Mouse (Mus musculus) midbrain, embryonic 16.5 days (tissue): ENCODE results near the gene Cacna1b. TPM values are rescaled to one million over a fixed set of nuclear protein-coding genes. Genes with fewer than 3 reads are reported as not detected.

Experiments used
- ATAC-seq: fragments of 200-750 bp; cut with Nextera tagmentation; 2 replicates; pipeline ENCODE4 v1.8.0; 2017; ENCODE audit warnings: moderate TSS enrichment
- H3K27ac ChIP-seq: fragments of 300-500 bp; sonication (generic); 2 replicates; pipeline ENCODE4 v1.5.1; 2014; ENCODE audit warnings: mild to moderate bottlenecking, low read length, mixed read lengths
- H3K27me3 ChIP-seq: fragments of 300-500 bp; sonication (generic); 2 replicates; pipeline ENCODE4 v1.6.1; 2014; ENCODE audit warnings: low read depth, low read length, mixed read lengths; ENCODE audit not compliant: control insufficient read depth, insufficient read depth
- H3K36me3 ChIP-seq: fragments of 300-500 bp; sonication (generic); 2 replicates; pipeline ENCODE4 v1.6.1; 2014; ENCODE audit warnings: mild to moderate bottlenecking, low read length, moderate library complexity, mixed read lengths; ENCODE audit not compliant: control insufficient read depth, insufficient read depth
- H3K4me1 ChIP-seq: fragments of 300-500 bp; sonication (generic); 2 replicates; pipeline ENCODE4 v1.6.1; 2014; ENCODE audit warnings: mild to moderate bottlenecking, low read length, mixed read lengths; ENCODE audit not compliant: control insufficient read depth, insufficient read depth
- H3K4me2 ChIP-seq: fragments of 300-500 bp; sonication (generic); 2 replicates; pipeline ENCODE4 v1.6.1; 2014; ENCODE audit warnings: mild to moderate bottlenecking, low read length, mixed read lengths
- H3K4me3 ChIP-seq: fragments of 300-500 bp; sonication (generic); 2 replicates; pipeline ENCODE4 v1.5.1; 2014; ENCODE audit warnings: low read depth, mild to moderate bottlenecking, low read length, moderate library complexity, mixed read lengths
- H3K9ac ChIP-seq: fragments of 300-500 bp; sonication (generic); 2 replicates; pipeline ENCODE4 v1.6.1; 2014; ENCODE audit warnings: low read depth, low read length, mixed read lengths
- H3K9me3 ChIP-seq: fragments of 300-500 bp; sonication (generic); replicated peaks from 2 replicates; pipeline ENCODE4 v1.6.1; 2014; ENCODE audit warnings: mild to moderate bottlenecking, low read length, mixed read lengths; ENCODE audit not compliant: control insufficient read depth, poor library complexity, severe bottlenecking
- WGBS: fragments of 180-500 bp; shearing (Covaris S2); extraction: QIAGEN DNeasy Blood & Tissue Kit; methylation state at CpG from one replicate; pipeline ENCODE4 v1.1.7; 2014; 5-methylcytosine and 5-hydroxymethylcytosine counted together
- polyA plus RNA-seq: library from polyadenylated mRNA; unstranded; fragments of >200 nt; fragmentation: Nextera tagmentation; extraction: Ambion mirVana; gene quantifications from 2 replicates; pipeline ENCODE4 v1.2.1, GENCODE M21; 2015

Cacna1b gene
- polyA plus RNA-seq, 1 experiment from 2014 or later = 15.1 TPM

DNA sequence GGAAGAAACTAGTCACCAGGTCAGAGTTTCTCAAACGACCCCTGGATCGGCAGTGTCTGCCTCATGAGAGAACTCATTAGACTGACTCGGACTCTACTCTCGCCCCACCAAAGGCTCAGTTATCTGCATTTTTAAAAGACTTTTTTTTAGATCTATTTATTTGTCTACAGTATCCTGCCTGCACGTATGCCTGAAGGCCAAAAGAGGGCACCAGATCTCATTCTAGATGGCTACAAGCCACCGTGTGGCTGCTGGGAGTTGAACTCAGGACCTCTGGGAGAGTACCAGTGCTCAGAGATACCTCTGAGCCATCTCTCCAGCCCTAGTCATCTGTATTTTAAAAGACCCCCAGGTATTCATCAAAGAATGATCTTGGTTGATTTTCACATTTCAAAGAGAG, 201.0 kb downstream of the Cacna1b start:
- no peaks in the 10 kb centered on the region for H3K9me3 ChIP-seq
- no peaks in the 10 kb centered on the region for H3K4me1 ChIP-seq
- no peak overlapping the region for H3K27ac ChIP-seq
- no peak overlapping the region for H3K4me3 ChIP-seq
- H3K9ac ChIP-seq = no peak overlapping the region
- H3K27me3 ChIP-seq = no peaks in the 10 kb centered on the region
- H3K36me3 ChIP-seq = no peaks in the 10 kb centered on the region
- 89% methylated on average over 6 of the region's 6 CpGs for WGBS
- H3K4me2 ChIP-seq = no peak overlapping the region
- no peak for ATAC-seq

DNA sequence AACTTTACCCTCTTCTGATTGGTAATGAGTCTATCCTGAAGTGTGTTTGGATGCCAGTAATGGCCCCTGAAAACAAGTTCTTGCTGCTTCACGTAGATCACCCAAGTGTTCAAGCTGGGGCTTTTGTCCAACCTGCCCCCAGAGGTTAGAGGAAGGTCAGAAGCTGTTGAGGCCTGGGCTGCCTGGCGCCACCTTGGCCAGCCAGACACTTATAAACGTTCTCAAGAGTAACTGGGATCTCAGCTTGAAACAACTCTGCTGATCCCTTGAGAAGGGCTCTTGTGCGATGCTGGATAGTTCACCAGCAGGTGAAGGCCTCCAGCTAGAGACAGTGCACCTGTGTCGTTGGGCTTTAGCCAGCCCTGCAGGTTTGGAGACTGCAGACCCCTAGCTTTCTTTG, 202.8 kb downstream of the Cacna1b start:
- Histone ChIP-seq H3K4me3 (no peak overlapping the region), H3K4me2 (no peak overlapping the region), H3K9me3 (no peaks in the 10 kb centered on the region), H3K27me3 (no peaks in the 10 kb centered on the region), H3K9ac (no peak overlapping the region), H3K36me3 (no peaks in the 10 kb centered on the region), H3K4me1 (no peaks in the 10 kb centered on the region), H3K27ac (no peak overlapping the region)
- 71% methylated on average over 5 of the region's 5 CpGs for WGBS
- no peak for ATAC-seq

DNA sequence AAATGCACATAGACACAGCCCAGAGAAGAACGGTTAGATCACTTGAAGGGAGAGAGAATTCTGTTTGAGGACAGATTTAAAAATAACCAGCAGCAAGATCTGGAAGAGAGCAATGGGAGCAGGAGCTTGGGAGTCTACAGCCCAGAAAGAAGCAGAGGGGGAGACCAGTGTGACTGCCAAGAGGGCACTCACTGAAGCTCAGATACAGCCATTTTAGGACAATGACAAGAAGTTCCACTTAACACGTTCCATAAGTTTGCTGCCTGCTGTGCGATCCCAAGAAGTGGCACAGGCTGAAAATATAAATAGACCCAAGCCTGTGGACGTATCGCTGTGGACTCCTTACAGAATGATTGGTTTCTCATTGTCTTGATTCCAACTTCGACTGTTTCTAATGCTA, 206.6 kb downstream of the Cacna1b start:
- H3K4me2 ChIP-seq = no peak overlapping the region
- H3K9ac ChIP-seq = no peak overlapping the region
- H3K4me3 ChIP-seq = no peak overlapping the region
- no peaks in the 10 kb centered on the region for H3K4me1 ChIP-seq
- H3K27me3 ChIP-seq = no peaks in the 10 kb centered on the region
- no peak overlapping the region for H3K27ac ChIP-seq
- 74% methylated on average over 6 of the region's 6 CpGs for WGBS
- no peak for ATAC-seq
- H3K36me3 ChIP-seq = no peaks in the 10 kb centered on the region
- no peaks in the 10 kb centered on the region for H3K9me3 ChIP-seq

DNA sequence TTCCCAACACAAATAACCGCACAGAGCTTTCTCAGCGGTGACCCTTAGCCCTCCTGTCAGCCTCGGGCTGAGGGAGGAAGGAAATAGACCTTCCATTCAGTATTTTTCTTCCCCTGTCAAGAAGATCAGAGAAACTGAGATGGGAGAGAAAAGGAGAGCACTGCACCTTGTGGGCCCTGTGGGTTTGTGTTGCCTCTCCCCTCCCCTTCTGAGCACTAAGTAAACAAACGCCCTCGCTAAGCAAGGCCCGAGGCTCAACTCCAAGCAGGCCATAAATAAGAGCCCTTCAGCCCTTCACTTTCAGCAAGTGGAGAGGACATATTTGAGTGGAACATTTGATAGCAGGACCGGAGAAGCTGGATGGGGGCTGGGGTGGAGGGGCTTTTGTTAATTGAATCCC, 209.0 kb downstream of the Cacna1b start:
- Histone ChIP-seq H3K36me3 (no peaks in the 10 kb centered on the region), H3K4me2 (no peak overlapping the region), H3K27ac (no peak overlapping the region), H3K4me3 (no peak overlapping the region), H3K27me3 (no peaks in the 10 kb centered on the region), H3K9me3 (no peaks in the 10 kb centered on the region), H3K4me1 (no peaks in the 10 kb centered on the region), H3K9ac (no peak overlapping the region)
- ATAC-seq = no peak
- 51% methylated on average over 7 of the region's 7 CpGs for WGBS

Other genes starting within 250 kb of the Cacna1b start
- 90.7 and 104 TPM in 2 replicates for gene Ehmt1, start 156.5 kb upstream of the Cacna1b start, polyA plus RNA-seq
- 40.6 and 43.7 TPM in 2 replicates for gene Arrdc1, start 172.1 kb upstream of the Cacna1b start, polyA plus RNA-seq
- 18.7 and 21.3 TPM in 2 replicates for gene Zmynd19, start 186.6 kb upstream of the Cacna1b start, polyA plus RNA-seq
- 38.3 and 41.9 TPM in 2 replicates for gene Dph7, start 199.2 kb upstream of the Cacna1b start, polyA plus RNA-seq
- 147 and 154 TPM in 2 replicates for gene Mrpl41, start 211.9 kb upstream of the Cacna1b start, polyA plus RNA-seq
- 2.8 and 3.8 TPM in 2 replicates for gene Pnpla7, start 212.9 kb upstream of the Cacna1b start, polyA plus RNA-seq